Mouse (Mus musculus): ENCODE measurements around the gene Rsph9.

Rsph9 gene

DNA sequence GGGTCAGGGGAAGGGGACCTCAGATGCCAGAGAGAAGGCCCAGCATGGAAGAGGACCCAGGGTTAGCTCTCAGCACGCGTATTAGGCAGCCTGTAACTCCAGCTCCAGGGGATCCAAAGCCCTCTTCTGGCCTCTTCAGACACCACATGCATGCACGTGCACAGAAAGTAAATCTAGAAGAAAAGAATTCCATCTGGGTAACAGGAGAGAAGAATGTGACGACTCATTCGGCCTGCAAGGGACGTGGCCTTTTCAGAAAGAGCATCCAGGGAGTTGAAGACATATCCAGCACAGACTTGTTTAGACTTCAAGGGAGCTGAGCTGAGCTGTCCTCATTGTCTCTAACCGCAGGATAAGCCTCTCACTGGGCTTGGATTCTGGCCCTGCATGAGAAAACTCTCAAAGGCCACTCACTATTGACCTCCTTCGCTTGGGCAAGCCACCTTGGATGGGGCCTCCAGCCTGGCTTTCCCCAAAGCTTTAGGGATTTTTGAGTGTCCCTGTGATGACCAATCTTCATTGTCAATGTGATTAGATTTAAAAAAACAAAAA lies 41.3 kb downstream of the Rsph9 start:
- in situ Hi-C loops (cut with MboI, MseI): no loop called here

DNA sequence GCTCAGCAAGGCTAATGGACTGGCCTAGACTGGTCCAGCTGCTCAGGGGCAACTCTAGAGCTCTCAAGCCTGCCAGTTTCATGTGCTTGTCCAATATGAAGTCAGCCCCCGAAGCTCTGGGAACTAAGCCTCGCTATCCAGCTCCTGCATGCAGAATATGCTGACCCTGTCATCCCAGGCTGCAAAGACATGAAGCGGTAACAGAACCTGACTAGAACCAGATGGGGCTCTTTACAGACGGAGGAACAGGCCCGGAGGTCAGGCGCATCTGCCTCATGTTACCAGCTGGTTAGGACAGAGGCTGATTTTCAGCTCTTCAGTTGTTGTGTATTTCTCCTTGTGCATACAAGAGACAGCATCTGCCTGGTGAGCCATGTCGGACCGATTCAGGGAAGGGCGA lies 42.1 kb downstream of the Rsph9 start:
- in situ Hi-C loops (cut with MboI, MseI): no loop called here

DNA sequence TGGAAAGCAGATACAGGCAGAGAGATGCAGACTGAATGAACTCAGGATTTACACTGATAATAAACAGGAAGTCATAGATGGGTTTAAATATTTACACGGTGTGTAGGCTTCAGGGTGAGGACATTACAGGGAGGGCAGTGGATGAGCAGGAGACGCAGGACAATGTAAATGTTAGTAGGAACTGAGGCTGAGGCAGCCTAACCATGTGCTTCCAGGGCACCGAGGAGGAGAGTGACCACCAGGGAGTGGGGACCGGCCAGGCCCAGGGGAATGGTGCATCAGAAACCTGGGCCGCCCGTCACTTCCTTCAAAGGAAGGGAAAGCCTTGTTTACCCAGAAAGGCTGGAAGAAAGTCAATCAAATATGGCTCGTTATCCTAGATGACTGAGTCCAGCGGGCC lies 45.5 kb downstream of the Rsph9 start:
- in situ Hi-C loops (cut with MboI, MseI): no loop called here

DNA sequence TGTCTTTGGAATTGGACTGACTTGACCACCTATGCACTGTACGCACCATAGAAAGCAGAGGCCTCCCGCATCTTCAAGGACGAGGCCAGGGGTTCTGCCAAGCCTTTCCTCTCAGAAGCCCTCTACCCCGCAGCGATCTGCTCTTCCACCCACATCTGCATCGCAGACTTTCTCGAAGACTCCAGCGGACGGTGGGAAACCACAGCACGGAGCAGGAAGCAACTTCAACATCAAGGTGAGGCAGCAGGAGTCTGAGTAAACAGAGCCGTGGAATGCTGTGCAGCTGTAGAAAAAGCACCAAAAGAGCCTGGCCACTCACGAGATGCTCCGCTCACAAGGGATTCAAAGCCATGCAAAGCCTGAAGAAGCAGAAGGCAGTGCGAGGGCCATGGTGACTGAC lies 52.1 kb downstream of the Rsph9 start:
- in situ Hi-C loops (cut with MboI, MseI): no loop called here

DNA sequence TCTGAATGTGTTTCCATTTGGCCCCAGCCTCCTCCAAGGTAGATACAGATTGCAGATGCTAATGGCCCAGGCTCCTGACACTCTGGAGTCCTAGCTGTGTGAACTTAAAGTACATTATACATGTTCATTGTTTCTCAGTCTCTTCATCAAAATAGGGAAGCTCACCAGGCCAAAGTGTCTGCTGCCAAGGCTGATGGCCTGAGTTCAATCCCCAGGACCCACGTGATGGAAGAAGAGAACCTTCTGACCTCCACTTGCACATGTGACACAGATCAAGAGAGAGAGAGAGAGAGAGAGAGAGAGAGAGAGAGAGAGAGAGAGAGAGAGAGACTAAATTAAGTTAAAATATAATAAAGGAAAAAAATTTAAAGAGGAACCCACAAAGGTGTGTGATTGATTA lies 52.7 kb downstream of the Rsph9 start:
- in situ Hi-C loops (cut with MboI, MseI): no loop called here

DNA sequence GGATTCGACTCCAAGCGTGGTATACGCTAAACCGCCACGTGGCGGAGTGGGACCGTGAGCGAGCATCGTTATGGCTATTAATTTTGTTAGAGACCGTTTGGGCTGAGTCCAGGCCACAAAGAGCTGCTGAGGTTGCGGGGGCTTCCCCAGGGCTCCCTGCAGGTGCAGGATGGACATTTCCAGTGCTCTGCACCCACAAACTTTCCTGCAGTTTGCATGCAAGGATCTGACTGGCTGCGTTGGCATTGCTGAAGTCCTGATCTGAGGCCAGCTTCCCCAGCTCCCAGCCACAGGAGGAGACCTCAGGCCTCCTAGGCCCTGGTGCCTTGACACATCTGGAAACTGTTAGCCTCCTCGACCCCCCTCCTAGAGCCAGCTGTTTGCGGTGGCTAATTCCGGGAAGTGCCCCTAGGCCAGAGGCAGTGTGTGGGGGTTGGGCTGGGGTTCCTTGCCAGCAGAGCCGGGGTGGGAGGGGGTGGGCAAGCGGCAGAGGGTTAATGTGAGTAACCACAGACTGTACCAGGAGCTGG lies 57.6 kb downstream of the Rsph9 start:
- in situ Hi-C loops (cut with MboI, MseI): no loop called here

DNA sequence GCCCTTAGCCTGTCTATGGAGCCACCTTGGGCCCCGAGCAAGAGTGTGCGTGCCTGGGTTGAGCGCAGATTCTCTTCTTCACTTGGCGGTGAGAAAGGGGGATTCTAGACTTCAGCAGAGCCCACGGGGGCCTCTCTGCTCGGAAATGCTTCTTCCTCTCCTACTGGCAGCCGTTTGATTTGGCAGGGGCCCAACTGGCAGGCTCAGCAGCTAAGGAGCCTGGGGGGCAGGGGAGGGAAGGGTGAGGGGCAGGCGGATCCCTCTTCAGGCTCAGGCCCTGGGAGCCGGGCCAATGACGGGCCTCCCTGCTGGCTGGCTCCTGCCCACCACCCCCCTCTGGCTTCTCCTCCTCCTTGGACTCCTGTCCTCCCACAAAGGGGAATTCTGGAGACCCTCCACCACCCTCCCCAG lies 59.9 kb downstream of the Rsph9 start:
- in situ Hi-C loops (cut with MboI, MseI): no loop called here

DNA sequence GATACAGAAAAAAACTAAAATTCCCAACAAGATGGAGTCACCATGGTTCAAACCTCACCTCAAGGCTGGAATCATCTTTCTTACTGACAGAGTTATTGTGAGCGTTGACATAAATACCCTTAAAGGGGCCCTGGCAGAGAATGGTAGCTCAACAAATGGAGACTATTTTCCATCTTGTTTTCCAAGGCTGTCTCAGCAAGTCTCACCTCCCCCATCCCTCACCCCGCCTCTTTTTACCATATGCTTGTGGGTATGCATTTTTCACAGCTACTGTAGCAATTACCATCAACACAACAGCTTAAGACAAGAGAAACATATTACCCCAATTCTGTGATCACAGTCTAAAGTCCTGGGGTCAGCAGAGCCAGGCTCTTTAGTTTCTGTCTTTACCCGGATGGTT lies 60.6 kb downstream of the Rsph9 start:
- in situ Hi-C loops (cut with MboI, MseI): no loop called here

DNA sequence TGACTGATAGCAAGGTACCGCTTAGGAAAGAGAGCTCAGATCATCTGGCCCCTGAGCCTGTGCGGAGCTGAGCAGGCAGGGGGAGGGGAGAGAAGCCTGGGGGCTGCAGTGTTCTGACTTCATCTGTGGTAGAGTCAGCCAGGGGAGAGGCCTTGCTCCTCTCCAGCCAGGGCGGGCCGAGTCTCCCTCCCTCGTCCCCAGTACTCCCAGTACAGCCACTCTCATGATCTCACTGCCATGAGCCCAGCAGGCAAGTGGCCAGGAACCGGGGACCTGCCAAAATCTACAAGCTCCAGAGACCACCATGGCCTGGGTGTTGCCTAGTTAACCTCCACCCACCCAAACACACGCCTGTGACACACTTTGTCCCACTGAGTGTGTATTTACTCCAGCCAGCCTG lies 62.4 kb downstream of the Rsph9 start:
- in situ Hi-C loops (cut with MboI, MseI): no loop called here

DNA sequence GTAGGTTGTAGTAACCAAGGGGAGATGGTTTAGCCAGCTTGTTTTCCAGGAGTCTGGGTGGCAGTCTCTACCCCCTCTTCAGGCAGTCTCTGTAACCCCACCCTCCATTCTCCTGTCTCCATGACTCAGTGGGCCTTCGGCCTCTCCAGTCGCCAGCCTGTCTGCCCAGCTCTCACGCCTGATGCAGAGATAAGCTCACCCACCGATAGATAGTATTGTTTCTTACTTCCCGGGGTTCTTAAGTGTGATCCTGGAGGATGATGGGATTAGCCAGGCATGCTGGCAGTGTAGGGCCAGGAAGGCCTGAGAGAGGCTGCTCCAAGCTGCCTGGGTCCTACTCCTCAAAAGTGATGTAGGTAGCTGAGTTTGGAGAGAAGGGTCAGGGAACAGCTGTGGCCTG lies 63.0 kb downstream of the Rsph9 start:
- in situ Hi-C loops (cut with MboI, MseI): no loop called here

DNA sequence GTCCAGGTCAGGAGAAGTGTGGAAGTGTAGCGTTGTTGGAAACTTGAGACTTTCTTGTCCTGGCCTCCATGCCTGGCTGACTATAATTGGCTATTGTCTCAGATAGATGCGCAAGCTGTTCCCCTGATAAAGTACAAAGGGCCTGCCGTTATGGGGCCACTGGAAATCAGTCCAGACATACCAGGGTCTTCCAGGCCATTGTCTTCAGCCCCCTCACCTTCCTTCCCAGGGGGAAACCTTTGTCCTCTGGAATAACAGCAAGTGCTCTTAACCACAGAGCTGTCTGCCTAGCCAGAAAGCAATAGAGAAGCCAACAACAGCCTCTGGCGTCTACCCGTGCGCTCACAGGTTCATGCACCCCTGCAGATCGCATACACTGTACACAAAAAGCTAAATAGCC lies 63.6 kb downstream of the Rsph9 start:
- in situ Hi-C loops (cut with MboI, MseI): no loop called here

DNA sequence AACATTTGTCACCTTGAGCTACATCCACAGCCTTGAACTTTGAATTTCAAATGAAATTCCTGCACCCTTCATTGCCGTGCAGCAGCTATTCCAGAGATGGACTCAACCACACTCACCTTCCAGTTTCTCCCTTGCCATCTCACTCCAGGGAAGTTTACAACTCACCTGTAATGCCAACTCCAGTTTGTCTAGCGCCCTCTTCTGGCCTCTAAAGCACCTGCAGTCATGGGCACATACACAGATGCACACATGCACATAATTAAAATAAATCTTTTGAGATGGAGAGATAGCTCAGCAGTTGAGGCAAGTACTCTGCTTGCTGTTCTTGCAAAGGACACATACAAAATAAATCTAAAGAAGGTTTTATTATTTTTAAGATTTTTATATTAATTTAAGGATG lies 65.0 kb downstream of the Rsph9 start:
- in situ Hi-C loops (cut with MboI, MseI): no loop called here

DNA sequence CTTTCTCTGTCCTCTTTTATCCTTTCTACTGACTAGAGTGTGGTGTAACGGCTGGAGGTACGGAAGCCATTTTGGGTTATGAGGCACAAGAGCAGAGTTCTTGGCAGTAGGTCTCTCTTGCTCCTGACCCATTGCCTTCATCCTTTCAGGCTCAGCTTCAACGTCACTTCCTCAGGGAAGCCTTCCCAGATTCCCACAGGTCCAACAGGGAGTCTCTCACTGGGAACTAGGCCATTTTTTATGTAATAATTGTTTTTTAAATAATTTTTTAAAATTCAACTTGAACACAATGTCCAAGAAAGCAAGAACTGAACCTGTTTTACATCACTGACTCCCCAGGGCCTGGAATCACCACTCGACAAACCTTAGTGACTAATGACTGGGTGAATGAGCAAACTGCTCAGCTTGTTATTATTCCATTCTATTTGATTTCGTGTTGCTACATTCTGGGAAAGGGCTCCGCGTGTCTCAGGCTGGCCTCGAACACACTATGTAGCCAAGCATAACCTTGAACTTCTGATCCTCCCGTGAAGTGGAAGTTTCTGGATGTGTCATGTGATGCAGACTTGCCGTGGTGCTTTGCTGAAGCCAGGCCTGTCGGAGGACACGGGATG lies 66.0 kb downstream of the Rsph9 start:
- in situ Hi-C loops (cut with MboI, MseI): no loop called here

DNA sequence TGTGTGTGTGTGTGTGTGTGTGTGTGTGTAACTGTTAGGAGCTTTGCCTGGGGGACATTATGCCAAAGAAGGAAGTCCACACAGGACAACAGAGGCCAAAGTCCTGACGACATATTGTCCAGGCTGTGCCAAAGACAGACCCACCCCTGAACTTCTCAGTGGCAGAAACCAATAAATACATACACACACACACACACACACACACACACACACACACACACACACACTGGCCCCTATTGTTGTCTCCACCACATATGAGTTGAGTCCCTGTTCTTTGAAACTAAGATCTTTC lies 67.8 kb downstream of the Rsph9 start:
- in situ Hi-C loops (cut with MboI, MseI): no loop called here

DNA sequence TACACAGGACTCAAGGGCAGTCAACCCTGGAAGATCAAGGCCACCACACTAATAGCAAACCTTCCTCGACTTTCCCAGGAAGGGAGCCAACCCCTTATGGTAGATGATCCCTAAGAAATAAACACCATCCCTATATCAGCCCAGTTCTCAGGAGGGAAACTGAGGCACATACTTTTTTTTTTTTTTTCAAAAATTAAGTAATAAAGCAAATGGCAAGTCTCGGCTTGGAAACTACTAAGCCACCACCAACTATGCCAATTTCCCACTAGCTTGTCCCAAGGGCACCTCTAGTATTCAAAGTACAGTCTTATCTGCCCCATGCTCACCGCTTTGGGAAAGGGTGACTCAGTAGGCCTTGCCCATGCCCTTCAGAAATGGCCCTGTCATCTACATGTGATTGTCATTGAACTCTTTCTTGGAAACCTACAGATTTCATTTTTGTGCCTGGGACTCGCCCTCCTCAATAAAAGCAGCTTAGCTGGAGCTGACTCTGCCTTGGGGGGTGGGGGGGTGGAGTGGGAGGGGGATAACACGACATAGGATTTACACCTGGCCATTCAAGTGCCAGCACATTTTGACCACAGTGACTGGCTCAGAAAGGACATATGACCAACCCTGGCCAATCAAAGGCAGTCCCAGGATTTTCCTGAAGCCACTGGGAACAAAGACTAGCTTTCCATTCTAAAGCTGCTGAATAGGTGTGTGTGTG lies 68.3 kb downstream of the Rsph9 start:
- in situ Hi-C loops (cut with MboI, MseI): no loop called here

DNA sequence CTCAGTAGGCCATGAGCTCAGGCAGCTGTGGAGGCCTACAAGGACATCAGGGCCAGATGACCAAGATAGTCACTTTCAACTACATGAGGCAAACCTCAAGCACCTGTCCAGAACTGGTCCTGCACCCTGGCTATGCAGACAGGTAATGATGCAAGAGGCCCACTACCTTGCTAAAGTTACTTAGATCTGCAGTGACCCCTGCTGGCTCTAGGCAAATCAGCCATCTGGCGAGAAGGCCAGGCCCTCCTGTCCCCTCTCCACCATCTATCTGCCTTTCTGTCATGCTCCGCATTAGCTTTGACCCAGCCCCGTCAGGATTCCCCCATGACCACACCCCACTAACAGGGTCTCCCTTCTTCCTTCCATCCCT lies 68.9 kb downstream of the Rsph9 start:
- in situ Hi-C loops (cut with MboI, MseI): no loop called here

DNA sequence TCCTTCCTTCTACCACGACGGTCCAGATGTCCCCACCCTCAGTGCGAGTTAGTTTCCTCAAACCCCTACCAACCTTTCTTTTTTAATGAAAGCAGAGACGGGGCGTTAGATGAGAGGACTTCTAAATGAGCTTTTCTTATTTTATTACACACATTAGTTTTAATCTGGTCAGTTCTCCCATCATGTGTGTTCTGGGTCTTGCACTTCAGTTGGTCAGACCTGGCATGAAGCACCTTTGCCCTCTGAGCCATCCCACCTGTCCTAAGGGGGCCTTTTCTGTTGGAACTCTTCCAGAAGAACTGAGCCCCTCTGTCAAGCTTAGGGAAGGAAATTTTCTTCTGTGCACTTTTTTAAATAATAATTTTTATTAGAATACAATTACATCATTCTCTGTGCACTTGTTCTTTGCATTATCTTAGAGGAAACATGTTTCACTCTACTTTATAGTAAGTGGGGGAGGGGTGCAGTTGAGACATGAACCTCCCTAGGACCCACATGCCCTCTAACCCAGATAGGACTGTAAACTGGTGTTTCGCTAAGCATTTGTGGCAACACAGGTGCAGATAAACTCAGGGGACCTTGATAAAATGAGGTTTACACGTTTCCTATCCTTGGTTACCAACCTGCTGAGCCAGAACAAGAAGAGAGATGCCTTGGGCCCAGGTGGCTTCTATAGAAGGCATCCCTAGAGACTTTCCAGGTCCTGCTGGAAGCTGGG lies 69.5 kb downstream of the Rsph9 start:
- in situ Hi-C loops (cut with MboI, MseI): loop anchor here (5.0 kb wide), 1 partner anchor 42 kb away; the partner anchor contains the start of gene Vegfa

DNA sequence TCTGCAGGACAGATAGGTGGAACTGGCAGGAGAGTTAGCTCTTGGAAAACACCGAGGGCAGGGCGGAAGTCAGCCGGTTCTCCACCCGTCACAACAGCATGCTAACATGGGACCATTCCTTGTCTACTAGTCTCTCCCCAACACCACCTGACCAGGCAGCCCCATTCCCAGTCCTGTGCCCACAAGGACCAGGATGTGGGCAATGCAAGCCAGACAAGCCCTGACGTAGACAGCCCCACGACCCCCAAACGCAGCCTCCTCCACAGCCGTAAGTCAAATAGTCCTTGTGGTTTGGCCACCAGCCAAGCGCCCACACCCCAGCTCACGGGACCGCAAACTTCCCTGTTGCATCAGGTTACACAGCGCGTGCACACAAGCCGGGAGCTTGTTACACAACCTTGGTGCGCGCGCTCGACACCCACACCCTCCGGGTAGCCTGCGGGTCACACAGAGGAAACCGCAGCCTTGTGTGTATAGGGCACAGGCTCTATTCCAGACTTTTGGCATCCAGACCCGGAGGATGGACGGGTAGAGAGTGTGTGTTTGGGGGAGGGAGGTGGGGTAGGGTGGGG lies 70.2 kb downstream of the Rsph9 start:
- in situ Hi-C loops (cut with MboI, MseI): loop anchor here (5.0 kb wide), 1 partner anchor 42 kb away; the partner anchor contains the start of gene Vegfa

Measured in T-helper 2 cell (primary cell).